Mouse (Mus musculus) E14TG2a.4 (cell line): ENCODE measurements at regions not wholly inside any gene's neighbourhood (a gene's known extent, or its start where the extent isn't known, plus 50 kb on each side); places are given as distances from the start of the nearest gene placed in this dataset.
"Not testable (repeated sequence)": the region's sequence is repeated elsewhere in the genome, so short reads cannot be mapped to it uniquely, and the experiment has no call there.

Experiments used
- H3K27me3 ChIP-seq: 2 replicates; pipeline ENCODE4 v1.6.1; 2014; ENCODE audit warnings: low read length, control low read depth; ENCODE audit not compliant: insufficient read depth
- H3K36me3 ChIP-seq: 2 replicates; pipeline ENCODE4 v1.6.1; 2014; ENCODE audit warnings: low read length, control low read depth; ENCODE audit not compliant: insufficient read depth
- H3K4me1 ChIP-seq: replicated peaks from 2 replicates; pipeline ENCODE4 v1.6.1; 2014; ENCODE audit warnings: low read depth, low read length, control low read depth
- H3K4me3 ChIP-seq: replicated peaks from 2 replicates; pipeline ENCODE4 v1.5.1; 2014; ENCODE audit warnings: mild to moderate bottlenecking, low read length
- H3K9me3 ChIP-seq: 2 replicates; pipeline ENCODE4 v1.6.1; 2014; ENCODE audit warnings: low read length, control low read depth
- CTCF ChIP-seq: conservative IDR thresholded peaks from 2 replicates; pipeline ENCODE4 v1.5.1; 2014; ENCODE audit warnings: low read length
- NANOG ChIP-seq: IDR thresholded peaks from 2 replicates; pipeline ENCODE4 v1.6.1; 2014; ENCODE audit warnings: borderline replicate concordance, low read length, mixed read lengths
- POU5F1 ChIP-seq: IDR thresholded peaks from 2 replicates; pipeline ENCODE4 v1.6.1; 2014; ENCODE audit warnings: low read length, borderline replicate concordance

DNA sequence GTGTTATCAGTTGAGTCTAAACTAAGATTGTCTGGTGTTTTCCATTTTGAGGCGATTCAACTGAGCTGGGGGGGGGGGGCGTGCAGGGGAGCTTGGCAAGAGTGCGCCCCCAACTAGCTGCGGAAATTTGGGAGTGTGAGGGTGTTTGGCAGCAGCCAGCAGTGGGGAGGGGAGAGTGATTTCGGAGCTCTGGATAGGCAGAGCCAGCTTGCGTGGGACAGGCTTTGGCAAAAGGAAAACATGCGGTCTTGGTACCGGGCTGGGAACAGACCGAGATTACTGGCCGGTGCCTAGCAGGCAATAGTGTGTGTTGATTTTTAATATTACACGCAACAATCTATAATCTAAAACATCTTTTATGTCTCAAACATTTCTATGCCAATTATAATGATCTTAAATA is 199.4 kb upstream of the Cdk6 start:
- not testable (repeated sequence) for H3K4me1 ChIP-seq, H3K36me3 ChIP-seq, H3K27me3 ChIP-seq, H3K4me3 ChIP-seq
- peaks cover 18% of the 10 kb centered on the region for H3K9me3 ChIP-seq

DNA sequence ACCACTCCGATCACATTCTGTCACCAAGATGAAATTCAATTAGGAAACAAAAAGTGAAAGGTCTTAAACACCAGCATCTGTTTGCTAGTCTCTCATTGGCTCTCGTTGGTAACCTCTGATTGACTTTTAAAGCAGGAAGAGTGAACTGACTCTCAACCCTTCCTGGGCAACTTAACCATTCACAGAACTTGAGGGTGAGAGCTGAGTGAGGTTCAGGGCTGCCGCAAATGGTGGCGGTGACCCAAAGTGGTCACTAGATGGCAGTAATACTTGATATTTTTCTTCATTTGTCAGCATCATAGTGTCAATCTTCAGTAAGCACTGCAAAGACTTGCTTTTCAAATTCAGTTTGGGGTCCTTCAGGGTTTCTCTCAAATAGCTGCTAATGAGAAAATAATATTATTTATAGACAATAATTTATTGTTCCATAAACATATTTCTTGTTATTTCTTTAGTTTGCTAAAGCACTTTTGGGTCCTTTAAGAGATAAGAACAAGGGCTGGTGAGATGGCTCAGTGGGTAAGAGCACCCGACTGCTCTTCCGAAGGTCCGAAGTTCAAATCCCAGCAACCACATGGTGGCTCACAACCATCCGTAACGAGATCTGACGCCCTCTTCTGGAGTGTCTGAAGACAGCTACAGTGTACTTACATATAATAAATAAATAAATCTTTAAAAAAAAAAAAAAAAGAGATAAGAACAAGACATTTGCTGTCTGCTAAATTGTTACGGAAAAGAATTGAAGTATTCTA is 194.6 kb upstream of the Cdk6 start:
- not testable (repeated sequence) for H3K36me3 ChIP-seq, H3K4me1 ChIP-seq
- TF ChIP-seq CTCF, result peak; percentile 27; the same call in 1 of the 2 replicates

DNA sequence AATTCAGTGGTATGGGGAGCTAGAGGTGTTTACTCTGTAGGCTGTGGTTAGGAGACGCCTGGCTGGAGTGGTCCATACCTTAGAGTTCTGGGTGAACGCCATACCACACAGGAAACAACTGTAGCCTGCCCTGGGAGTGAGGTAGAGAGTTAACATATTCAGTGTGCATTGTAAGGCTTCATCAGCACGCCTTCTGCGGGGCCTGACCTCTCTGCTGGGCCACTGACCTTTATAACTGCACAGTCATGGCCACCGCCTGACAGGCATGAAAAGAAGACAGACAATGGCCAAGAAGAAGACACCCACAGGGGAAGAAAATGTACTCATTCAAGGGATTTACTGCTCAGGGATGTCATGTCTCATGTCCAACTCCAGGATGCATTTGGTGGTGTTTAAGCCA is 191.4 kb upstream of the Cdk6 start:
- not testable (repeated sequence) for H3K27me3 ChIP-seq, H3K4me1 ChIP-seq, H3K9me3 ChIP-seq, H3K36me3 ChIP-seq, H3K4me3 ChIP-seq

More for the DNA sequence above, 194.6 kb upstream of the Cdk6 start:
- H3K27me3 ChIP-seq, H3K9me3 ChIP-seq, H3K4me3 ChIP-seq: not testable (repeated sequence)

DNA sequence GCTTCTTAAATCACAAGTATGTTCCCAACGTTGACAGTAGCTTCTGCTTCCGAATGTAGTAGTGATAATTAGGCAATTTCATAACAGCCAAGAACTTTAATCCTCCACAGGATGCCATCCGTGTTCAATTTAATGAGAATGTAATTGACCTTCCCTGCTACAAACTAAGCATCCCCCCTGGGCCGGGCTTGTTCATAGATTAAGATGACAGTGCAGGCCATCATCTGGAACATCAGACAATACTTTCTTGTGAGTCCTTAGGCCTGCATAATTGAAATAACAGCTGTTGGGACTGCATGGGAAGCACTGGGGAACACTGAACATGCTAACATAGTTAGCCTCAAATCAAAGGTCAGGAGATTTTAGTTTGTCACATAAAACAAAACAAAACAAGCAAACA is 190.5 kb upstream of the Cdk6 start:
- H3K36me3 ChIP-seq, H3K4me1 ChIP-seq, H3K4me3 ChIP-seq, H3K9me3 ChIP-seq, H3K27me3 ChIP-seq: not testable (repeated sequence)

DNA sequence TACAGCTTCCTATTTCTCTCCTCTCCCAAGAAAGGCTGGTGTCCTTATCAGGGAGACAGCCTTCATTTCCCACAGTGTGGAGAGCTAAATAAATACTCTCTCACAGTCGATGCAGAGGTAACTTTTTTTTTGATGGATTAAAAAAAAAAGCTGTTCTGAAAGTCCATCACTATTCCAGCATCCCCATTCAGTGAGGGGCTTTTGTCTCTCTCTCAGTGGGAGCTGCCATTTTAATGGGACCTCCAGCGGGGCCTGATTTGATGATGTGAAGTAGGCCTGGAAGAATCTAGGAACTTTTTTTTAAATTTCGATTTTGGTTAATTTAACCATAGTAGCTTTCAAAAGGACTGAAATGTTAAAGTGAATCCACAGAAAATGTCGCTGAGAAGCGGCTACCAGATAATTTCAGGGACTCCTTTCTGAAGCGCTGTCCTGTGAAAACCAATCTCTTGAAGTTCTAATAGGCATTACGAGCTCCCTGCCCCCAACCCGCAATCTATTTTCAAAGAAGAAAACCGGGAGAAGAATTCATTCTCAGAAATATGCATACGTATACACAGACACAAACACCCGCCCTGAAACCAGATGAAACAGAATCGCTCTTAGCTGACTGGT is 189.6 kb upstream of the Cdk6 start:
- H3K9me3 ChIP-seq, H3K4me1 ChIP-seq, H3K36me3 ChIP-seq, H3K27me3 ChIP-seq: not testable (repeated sequence)
- 0 out of 2 replicates have a peak overlapping the region, but pooled peaks have one; percentile 70 for H3K4me3 ChIP-seq

DNA sequence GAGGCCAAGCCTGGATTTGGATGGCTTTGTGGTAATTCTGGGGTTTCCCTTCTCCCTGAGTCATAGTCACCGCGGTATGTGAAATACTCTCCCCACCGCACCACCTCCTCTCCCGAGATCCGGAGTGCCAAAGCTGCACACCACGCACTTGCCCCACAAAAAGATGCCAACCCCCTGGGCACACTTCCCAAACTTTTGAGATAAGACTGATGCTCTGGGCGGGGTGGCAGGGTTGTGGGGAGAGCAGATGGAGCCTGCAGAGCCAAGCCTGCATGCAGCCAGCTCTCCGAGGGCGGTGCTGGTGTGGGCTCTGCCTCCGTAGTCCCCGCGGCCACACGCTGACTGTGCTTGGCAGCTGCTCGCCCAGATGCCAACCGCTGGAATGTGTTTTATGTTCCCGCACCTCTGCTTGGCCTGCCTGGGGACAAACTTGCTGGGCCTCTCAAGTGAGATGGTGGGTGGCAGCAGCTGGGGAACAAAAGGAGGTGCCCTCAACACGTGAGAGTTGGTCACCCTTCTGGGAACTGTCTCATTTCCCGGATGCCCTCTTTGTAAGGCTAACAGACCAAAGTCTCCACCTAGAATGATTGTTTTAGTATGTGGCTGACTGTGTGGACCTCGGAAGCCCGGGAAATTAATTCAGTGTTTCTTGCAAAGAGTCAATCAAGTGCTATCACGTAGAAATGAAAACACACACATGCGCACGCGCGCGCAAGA is 189.0 kb upstream of the Cdk6 start:
- peak overlapping the region; percentile 70 for H3K4me3 ChIP-seq
- not testable (repeated sequence) for H3K4me1 ChIP-seq, H3K9me3 ChIP-seq, H3K36me3 ChIP-seq, H3K27me3 ChIP-seq

DNA sequence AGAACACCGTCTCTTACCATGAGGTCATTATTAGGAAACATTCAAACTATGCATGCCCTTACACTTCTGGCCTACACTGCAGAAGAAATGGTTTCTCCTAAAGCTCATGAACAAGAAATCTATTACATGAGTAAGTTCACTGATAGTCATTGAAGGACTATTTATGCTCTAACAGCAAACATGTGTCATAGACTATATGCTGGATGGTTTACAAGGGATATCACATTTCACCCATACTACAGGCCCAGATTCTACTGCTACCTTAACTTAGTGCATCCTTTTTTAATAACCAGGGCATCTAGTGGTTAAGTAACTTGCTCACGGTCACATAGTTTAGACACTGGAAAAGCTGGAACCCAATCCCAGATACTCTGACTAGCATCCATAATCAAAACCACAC is 175.8 kb upstream of the Cdk6 start:
- not testable (repeated sequence) for H3K36me3 ChIP-seq, H3K27me3 ChIP-seq, H3K4me3 ChIP-seq, H3K4me1 ChIP-seq
- peaks cover 46% of the 10 kb centered on the region for H3K9me3 ChIP-seq

DNA sequence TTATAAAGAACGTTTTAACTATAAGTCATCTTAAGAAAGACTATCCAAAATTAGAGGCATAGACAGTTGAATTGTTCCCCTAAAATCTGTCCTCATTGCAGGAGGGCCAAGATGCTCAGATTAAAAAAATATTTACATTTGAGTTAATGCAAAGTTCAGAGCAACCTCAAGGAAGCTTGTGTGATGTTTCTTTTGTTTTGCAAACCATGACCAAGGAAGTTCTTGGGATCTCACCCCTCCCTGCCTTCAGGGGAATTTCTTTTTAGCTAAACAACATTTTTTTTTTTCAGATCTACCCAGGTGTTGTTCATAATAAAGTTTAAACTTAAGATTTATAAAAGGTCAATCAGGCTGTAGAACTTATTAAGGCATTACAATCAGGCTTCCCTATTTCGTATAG is 174.8 kb upstream of the Cdk6 start:
- H3K9me3 ChIP-seq, result peaks cover 42% of the 10 kb centered on the region
- H3K36me3 ChIP-seq, H3K4me3 ChIP-seq, H3K4me1 ChIP-seq, H3K27me3 ChIP-seq: not testable (repeated sequence)

DNA sequence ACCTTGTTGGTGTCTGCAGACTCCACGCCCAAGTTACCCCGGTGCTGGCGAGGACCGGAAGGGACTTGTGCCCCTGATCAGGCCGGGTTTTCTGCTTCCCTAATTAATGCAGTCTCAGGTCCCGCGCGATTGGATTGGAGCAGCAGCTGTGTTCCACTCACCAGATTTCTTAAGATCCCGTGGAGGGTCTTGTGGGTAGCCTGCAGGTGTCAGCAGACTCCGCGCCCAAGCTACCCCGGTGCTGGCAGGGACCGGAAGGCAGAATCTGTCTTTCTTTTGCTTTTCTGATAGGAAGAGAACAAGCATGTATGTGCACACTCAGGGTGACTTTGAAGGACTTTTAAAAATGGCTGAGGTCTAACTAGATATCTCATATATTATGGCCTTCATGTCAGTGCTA is 147.7 kb upstream of the Cdk6 start:
- not testable (repeated sequence) for H3K4me1 ChIP-seq, H3K27me3 ChIP-seq, H3K4me3 ChIP-seq, H3K36me3 ChIP-seq
- peaks cover 26% of the 10 kb centered on the region for H3K9me3 ChIP-seq

DNA sequence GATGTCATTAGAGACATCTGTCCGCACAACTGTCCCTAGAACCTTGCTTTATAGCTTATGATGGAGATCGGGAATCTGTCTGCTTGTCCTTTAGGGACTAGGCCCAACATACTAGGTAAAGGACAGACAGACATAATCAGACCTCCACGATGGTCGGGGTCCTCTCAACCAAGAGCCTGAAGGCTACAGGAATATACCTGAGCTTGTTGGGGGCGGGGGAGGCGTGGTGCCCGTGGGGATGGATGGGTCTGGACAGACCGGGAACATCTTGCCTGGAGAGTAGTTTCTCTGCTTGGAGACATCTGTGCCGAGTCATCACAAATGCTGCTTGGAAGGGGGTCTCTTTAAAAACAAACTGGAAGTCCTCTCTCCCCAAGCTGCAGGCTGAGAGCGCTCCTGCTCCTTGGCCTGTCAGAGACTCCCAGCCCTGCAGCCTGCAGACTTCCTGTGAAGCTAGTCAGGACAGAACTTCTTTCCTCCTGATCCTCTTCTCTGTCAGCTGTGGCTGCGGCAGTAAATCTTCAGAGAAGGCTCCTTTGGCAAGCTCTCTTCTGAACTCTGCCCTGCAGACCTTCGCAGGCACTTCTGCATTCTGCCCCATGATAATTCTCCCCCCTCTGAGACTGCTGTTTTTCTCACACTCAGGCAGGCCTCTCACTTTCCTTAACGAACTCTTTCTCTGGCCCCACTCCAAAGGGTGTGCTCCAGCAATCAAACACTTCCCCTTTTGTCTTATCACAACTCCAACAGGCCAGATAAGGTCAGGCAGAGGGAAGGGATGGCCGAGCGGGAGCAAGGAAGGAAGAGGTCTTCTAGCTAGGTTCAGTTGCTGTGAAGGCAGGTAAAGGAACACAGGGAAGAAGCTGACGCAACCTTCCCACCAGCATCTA is 143.1 kb upstream of the Cdk6 start:
- no peaks in the 10 kb centered on the region for H3K27me3 ChIP-seq
- peaks cover 9% of the 10 kb centered on the region for H3K9me3 ChIP-seq
- H3K36me3 ChIP-seq, result no peaks in the 10 kb centered on the region
- H3K4me3 ChIP-seq, result 0 out of 2 replicates have a peak overlapping the region, but pooled peaks have one; percentile 37
- TF ChIP-seq NANOG (no peak), POU5F1 (no peak), CTCF (no peak)
- H3K4me1 ChIP-seq, result peaks cover 6% of the 10 kb centered on the region; the same call in 1 of the 2 replicates

DNA sequence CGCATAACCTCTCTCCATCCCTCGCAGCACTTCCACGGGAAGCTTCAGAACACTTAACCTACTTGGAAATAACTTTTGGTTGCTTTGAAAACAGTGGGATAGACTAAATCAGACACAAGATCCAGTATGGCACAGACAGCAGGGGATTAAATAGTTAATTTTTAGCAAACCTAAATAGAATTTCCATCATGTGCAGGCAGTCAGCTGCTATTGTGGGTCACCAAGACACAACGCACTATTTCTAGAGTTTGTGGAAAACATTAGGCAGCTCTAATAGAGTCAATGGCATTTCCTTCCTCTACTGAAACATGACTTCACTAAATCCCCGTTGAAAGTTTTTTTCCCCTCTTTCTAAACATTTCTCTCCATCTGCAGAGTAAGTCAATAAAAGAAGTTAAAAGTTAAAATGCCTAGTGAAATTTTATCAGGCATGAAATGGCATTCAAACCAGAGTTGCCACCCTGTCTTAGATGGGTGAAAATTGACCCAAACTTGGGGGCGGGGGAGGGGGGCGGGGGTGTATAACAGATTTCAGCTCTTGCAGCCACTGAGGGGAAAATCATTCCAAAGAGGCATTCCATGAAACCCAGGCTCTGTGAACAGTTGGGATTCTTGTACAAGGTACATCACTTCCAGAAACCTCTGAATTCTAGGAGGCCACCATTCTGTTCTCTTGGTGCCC is 142.3 kb upstream of the Cdk6 start:
- not testable (repeated sequence) for H3K36me3 ChIP-seq, H3K27me3 ChIP-seq, H3K4me1 ChIP-seq, H3K9me3 ChIP-seq
- 0 out of 2 replicates have a peak overlapping the region, but pooled peaks have one; percentile 37 for H3K4me3 ChIP-seq

DNA sequence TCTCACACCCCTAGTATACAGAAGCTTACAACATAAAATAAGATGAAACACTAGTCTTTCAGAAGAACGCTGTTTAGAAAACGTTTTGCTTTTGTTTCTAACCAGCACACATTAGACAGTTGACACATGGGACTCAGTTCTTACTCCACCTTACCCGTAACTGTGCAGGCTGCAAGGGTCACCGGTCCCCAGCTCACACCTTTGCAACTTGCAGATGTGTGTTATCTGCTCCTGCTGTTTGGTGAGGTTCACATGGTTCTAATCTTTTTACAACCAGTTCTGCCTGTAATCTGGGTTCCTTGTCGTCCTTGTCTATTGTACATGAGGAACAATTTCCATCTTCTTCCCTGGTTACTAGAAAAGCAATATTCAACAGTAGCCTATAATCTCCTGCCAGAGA is 135.1 kb upstream of the Cdk6 start:
- not testable (repeated sequence) for H3K4me1 ChIP-seq, H3K4me3 ChIP-seq, H3K27me3 ChIP-seq, H3K9me3 ChIP-seq, H3K36me3 ChIP-seq
